Mouse (Mus musculus): ENCODE measurements at regions not wholly inside any gene's neighbourhood (a gene's known extent, or its start where the extent isn't known, plus 50 kb on each side); places are given as distances from the start of the nearest gene placed in this dataset.

DNA sequence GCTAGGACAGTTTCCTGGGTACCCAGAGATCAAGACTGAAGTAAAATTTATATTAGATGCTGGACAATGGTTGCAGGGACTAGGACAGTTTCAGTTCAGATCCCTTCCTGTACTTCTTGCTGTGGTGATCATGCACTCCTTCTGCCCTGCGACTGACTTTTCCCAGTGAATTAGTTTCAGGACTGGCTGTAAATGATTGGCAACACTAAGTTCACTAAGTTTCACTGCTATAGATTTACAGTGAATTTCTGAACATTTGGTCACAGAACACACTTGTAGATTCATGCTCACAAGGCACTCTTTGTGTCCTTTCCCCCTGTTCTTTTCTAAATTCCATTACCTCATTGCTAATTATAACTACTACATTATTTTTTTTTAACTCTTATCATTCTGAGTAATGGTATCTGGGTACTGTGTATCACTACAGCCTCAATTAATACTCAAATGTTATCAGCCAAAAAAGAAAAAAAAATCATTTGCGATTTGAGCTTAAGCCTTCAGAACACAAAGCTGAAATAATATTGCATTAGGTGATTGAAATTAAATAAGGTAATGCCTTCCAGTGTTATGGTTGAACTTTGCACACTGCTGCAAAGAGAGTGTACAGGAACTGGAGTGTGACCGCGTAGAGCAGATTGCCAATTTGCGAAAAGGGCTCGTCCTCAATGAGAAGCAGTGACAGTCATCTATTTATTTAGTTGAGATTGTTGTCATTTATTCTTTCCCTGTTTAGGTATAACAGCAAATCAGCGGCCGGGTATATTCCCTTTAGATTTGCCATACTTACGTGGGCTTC, 618.2 kb upstream of the Alcam start:
- no peaks in the 10 kb centered on the region for H3K4me1 ChIP-seq (ENCODE audit: control insufficient read depth, insufficient read depth, low read length)
- H3K36me3 ChIP-seq (ENCODE audit: control insufficient read depth, insufficient read depth, low read length), result no peaks in the 10 kb centered on the region
- H3K27me3 ChIP-seq (ENCODE audit: control insufficient read depth, insufficient read depth, low read length), result no peaks in the 10 kb centered on the region
- ATAC-seq (ENCODE audit: low FRiP score), result no peak
- DNase-seq (ENCODE audit: low spot score, missing footprints), result no peak
- no peak overlapping the region for H3K9ac ChIP-seq (ENCODE audit: low read length)
- WGBS, result 90% methylated on average over 9 of the region's 9 CpGs
- no peaks in the 10 kb centered on the region for H3K9me3 ChIP-seq (ENCODE audit: control insufficient read depth, low read length)
- H3K4me2 ChIP-seq, result no peak overlapping the region
- no peak overlapping the region for H3K4me3 ChIP-seq (ENCODE audit: low read depth, low read length)
- no peak overlapping the region for H3K27ac ChIP-seq (ENCODE audit: low read depth, low read length)

DNA sequence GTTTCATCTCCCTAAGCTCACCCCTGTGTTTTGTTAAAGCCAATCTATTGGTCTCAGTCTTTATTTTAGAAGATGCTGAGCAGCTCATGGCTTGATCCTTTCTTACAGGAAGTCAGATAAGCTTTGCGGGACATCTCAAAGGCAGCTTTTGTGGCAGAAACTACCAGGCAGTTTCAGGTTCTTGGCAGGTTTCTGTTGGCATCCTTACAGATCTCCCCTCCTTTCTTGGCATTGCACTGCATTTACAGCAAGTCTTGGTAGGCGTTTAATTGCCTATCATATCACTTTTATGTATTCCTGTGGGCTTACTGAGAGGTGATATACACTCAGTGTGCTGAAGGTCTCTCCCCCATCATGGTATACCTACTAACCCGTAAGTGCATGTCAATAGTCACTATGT, 610.3 kb upstream of the Alcam start:
- no peak for ATAC-seq (ENCODE audit: low FRiP score)
- no peak overlapping the region for H3K27ac ChIP-seq (ENCODE audit: low read depth, low read length)
- H3K9me3 ChIP-seq (ENCODE audit: control insufficient read depth, low read length), result no peaks in the 10 kb centered on the region
- DNase-seq (ENCODE audit: low spot score, missing footprints), result no peak
- H3K36me3 ChIP-seq (ENCODE audit: control insufficient read depth, insufficient read depth, low read length), result no peaks in the 10 kb centered on the region
- no peak overlapping the region for H3K4me3 ChIP-seq (ENCODE audit: low read depth, low read length)
- no peaks in the 10 kb centered on the region for H3K27me3 ChIP-seq (ENCODE audit: control insufficient read depth, insufficient read depth, low read length)
- H3K4me1 ChIP-seq (ENCODE audit: control insufficient read depth, insufficient read depth, low read length), result no peaks in the 10 kb centered on the region
- no peak overlapping the region for H3K4me2 ChIP-seq
- no peak overlapping the region for H3K9ac ChIP-seq (ENCODE audit: low read length)
- 85% methylated on average over 3 of the region's 3 CpGs for WGBS

- Histone ChIP-seq H3K4me2 (no peak overlapping the region), H3K27me3 (ENCODE audit: control insufficient read depth, insufficient read depth, low read length) (no peaks in the 10 kb centered on the region), H3K9ac (ENCODE audit: low read length) (no peak overlapping the region), H3K36me3 (ENCODE audit: control insufficient read depth, insufficient read depth, low read length) (no peaks in the 10 kb centered on the region), H3K27ac (ENCODE audit: low read depth, low read length) (no peak overlapping the region), H3K9me3 (ENCODE audit: control insufficient read depth, low read length) (no peaks in the 10 kb centered on the region), H3K4me1 (ENCODE audit: control insufficient read depth, insufficient read depth, low read length) (no peaks in the 10 kb centered on the region), H3K4me3 (ENCODE audit: low read depth, low read length) (no peak overlapping the region)
- DNase-seq (ENCODE audit: low spot score, missing footprints) (no peak), ATAC-seq (ENCODE audit: low FRiP score) (no peak)
- WGBS, result 89% methylated on average over 5 of the region's 5 CpGs
These were observed 609.2 kb upstream of the Alcam start for GRCm38 (mm10) chr16:53063061-53063460.

DNA sequence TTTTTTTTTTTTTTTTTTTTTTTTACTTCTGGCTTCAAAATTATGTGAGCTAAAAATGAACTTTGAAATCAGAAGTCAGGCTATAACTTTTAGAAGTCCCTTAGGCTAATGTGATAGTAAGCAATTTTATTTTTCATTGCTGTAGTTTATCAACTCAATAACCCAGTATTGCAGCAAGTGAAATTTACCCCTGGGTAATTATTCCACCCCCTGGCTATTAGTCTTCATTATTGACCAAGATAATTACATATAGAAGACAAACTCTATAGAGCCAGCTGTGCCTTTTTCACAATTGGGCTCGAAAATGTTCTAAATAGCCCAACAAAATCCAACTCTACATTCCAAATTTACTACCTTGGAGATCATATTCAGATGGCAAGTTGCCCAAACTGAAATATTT, 572.2 kb upstream of the Alcam start:
- H3K9ac ChIP-seq (ENCODE audit: low read length), result no peak overlapping the region
- no peaks in the 10 kb centered on the region for H3K4me1 ChIP-seq (ENCODE audit: control insufficient read depth, insufficient read depth, low read length)
- no peaks in the 10 kb centered on the region for H3K27me3 ChIP-seq (ENCODE audit: control insufficient read depth, insufficient read depth, low read length)
- no peak overlapping the region for H3K4me3 ChIP-seq (ENCODE audit: low read depth, low read length)
- no peak for ATAC-seq (ENCODE audit: low FRiP score)
- no peak overlapping the region for H3K4me2 ChIP-seq
- DNase-seq (ENCODE audit: low spot score, missing footprints), result no peak
- WGBS, result 74% methylated on average over 1 of the region's 1 CpGs
- H3K27ac ChIP-seq (ENCODE audit: low read depth, low read length), result no peak overlapping the region
- H3K36me3 ChIP-seq (ENCODE audit: control insufficient read depth, insufficient read depth, low read length), result no peaks in the 10 kb centered on the region
- no peaks in the 10 kb centered on the region for H3K9me3 ChIP-seq (ENCODE audit: control insufficient read depth, low read length)

DNA sequence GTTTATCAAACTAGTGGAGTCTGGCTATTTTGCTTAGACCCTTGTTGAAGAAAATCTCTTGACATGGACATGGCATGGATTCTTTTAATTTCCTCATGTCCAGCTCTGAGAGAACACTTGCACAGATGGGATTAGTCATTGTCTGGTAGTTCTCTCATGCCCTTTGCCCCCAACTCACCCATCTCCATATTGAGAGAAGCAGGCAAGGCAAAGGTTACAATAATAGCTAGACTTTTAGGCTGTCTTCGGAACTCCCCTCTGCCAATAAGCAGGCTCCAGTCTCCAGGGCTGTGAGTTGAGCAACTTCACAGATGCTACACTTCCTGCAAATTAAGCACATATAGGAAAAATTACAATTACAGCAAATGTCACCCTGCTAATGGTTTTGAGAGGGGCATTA, 558.0 kb upstream of the Alcam start:
- no peaks in the 10 kb centered on the region for H3K9me3 ChIP-seq (ENCODE audit: control insufficient read depth, low read length)
- DNase-seq (ENCODE audit: low spot score, missing footprints) (no peak), ATAC-seq (ENCODE audit: low FRiP score) (no peak)
- no peaks in the 10 kb centered on the region for H3K27me3 ChIP-seq (ENCODE audit: control insufficient read depth, insufficient read depth, low read length)
- H3K36me3 ChIP-seq (ENCODE audit: control insufficient read depth, insufficient read depth, low read length), result no peaks in the 10 kb centered on the region
- H3K4me1 ChIP-seq (ENCODE audit: control insufficient read depth, insufficient read depth, low read length), result no peaks in the 10 kb centered on the region
- no peak overlapping the region for H3K4me2 ChIP-seq
- H3K4me3 ChIP-seq (ENCODE audit: low read depth, low read length), result no peak overlapping the region
- no peak overlapping the region for H3K9ac ChIP-seq (ENCODE audit: low read length)
- H3K27ac ChIP-seq (ENCODE audit: low read depth, low read length), result no peak overlapping the region
- 37% methylated on average over 1 of the region's 1 CpGs for WGBS

DNA sequence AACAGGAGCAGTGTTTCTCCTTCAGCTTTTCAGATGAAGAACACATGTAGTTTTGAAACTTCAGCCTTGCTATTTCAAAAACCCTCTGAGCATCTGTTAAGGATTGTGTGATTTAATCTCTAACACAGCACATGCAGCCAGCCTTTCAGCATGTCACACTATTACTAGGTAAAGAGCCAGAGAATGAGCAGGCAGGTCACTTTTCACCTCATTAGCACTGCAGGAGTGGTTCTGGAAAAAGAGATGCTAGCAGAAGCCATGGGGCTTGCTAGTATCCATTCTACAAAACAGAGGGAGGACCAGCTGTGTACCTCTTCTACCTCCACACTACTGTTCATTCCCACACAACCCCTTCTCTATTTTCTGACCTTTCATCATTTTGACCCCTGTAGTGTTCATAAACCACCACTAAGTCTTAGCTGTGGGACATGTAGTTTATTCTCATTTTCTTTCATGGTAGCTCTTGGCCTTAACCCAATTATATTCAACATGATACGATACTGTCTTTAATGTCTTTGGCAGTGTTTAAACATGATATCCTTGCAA, 535.1 kb upstream of the Alcam start:
- DNase-seq (ENCODE audit: low spot score, missing footprints), result no peak
- H3K36me3 ChIP-seq (ENCODE audit: control insufficient read depth, insufficient read depth, low read length), result no peaks in the 10 kb centered on the region
- H3K9ac ChIP-seq (ENCODE audit: low read length), result no peak overlapping the region
- H3K4me1 ChIP-seq (ENCODE audit: control insufficient read depth, insufficient read depth, low read length), result no peaks in the 10 kb centered on the region
- H3K4me3 ChIP-seq (ENCODE audit: low read depth, low read length), result no peak overlapping the region
- H3K9me3 ChIP-seq (ENCODE audit: control insufficient read depth, low read length), result no peaks in the 10 kb centered on the region
- H3K27ac ChIP-seq (ENCODE audit: low read depth, low read length), result no peak overlapping the region
- ATAC-seq (ENCODE audit: low FRiP score), result no peak
- WGBS, result 79% methylated on average over 1 of the region's 1 CpGs
- H3K27me3 ChIP-seq (ENCODE audit: control insufficient read depth, insufficient read depth, low read length), result no peaks in the 10 kb centered on the region
- H3K4me2 ChIP-seq, result no peak overlapping the region

- DNase-seq (ENCODE audit: low spot score, missing footprints), result no peak
- no peak overlapping the region for H3K9ac ChIP-seq (ENCODE audit: low read length)
- H3K4me2 ChIP-seq, result no peak overlapping the region
- no peaks in the 10 kb centered on the region for H3K9me3 ChIP-seq (ENCODE audit: control insufficient read depth, low read length)
- WGBS, result 42% methylated on average over 1 of the region's 1 CpGs
- no peak overlapping the region for H3K27ac ChIP-seq (ENCODE audit: low read depth, low read length)
- no peaks in the 10 kb centered on the region for H3K4me1 ChIP-seq (ENCODE audit: control insufficient read depth, insufficient read depth, low read length)
- H3K4me3 ChIP-seq (ENCODE audit: low read depth, low read length), result no peak overlapping the region
- H3K36me3 ChIP-seq (ENCODE audit: control insufficient read depth, insufficient read depth, low read length), result no peaks in the 10 kb centered on the region
- no peaks in the 10 kb centered on the region for H3K27me3 ChIP-seq (ENCODE audit: control insufficient read depth, insufficient read depth, low read length)
- no peak for ATAC-seq (ENCODE audit: low FRiP score)
These were observed 530.5 kb upstream of the Alcam start for GRCm38 (mm10) chr16:52984336-52984735.

DNA sequence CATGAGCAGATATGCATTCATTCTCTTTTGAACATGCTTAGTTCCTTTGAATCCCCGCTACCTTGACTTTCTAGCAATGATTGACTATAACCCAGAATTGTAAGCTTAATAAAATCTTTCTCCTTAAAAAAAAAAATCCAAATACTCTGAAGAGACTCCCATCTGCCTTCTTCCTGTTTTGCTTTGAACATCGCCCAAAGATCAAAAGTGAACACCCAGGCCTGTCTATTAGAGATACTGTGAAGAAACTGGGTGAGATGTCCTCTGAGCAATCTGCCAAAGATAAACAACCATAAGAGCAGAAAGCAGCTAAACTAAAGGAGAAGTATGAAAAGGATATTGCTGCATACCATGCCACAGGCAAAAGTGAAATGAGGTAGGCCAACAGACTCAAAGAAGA, 527.1 kb upstream of the Alcam start:
- H3K4me1 ChIP-seq (ENCODE audit: control insufficient read depth, insufficient read depth, low read length), result no peaks in the 10 kb centered on the region
- H3K4me2 ChIP-seq, result no peak overlapping the region
- WGBS, result 88% methylated on average over 2 of the region's 2 CpGs
- no peak overlapping the region for H3K27ac ChIP-seq (ENCODE audit: low read depth, low read length)
- no peaks in the 10 kb centered on the region for H3K36me3 ChIP-seq (ENCODE audit: control insufficient read depth, insufficient read depth, low read length)
- H3K9me3 ChIP-seq (ENCODE audit: control insufficient read depth, low read length), result no peaks in the 10 kb centered on the region
- H3K9ac ChIP-seq (ENCODE audit: low read length), result no peak overlapping the region
- no peaks in the 10 kb centered on the region for H3K27me3 ChIP-seq (ENCODE audit: control insufficient read depth, insufficient read depth, low read length)
- ATAC-seq (ENCODE audit: low FRiP score), result no peak
- DNase-seq (ENCODE audit: low spot score, missing footprints), result no peak
- no peak overlapping the region for H3K4me3 ChIP-seq (ENCODE audit: low read depth, low read length)

DNA sequence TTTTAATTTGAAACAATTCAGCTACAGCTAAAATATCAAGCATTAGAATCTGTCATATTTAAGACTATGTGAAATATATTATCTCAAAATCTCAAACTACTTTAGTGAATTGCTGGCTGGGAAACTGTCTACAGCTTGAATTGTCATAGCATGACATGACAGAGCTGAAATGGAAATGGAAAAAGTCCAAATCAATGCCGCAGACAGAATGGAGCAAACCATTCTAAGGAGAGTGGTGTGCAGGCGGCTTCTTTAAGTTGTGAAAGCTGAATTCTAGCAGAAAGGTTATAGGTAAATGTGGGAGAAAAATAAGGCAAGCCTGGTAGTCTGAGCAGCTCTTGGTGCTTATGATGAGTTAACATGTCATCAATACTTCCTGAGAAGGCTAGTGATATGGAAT, 518.9 kb upstream of the Alcam start:
- no peak for ATAC-seq (ENCODE audit: low FRiP score)
- H3K9me3 ChIP-seq (ENCODE audit: control insufficient read depth, low read length), result no peaks in the 10 kb centered on the region
- DNase-seq (ENCODE audit: low spot score, missing footprints), result no peak
- no peak overlapping the region for H3K4me2 ChIP-seq
- H3K4me1 ChIP-seq (ENCODE audit: control insufficient read depth, insufficient read depth, low read length), result no peaks in the 10 kb centered on the region
- no peaks in the 10 kb centered on the region for H3K36me3 ChIP-seq (ENCODE audit: control insufficient read depth, insufficient read depth, low read length)
- H3K27me3 ChIP-seq (ENCODE audit: control insufficient read depth, insufficient read depth, low read length), result no peaks in the 10 kb centered on the region
- H3K27ac ChIP-seq (ENCODE audit: low read depth, low read length), result no peak overlapping the region
- H3K4me3 ChIP-seq (ENCODE audit: low read depth, low read length), result no peak overlapping the region
- H3K9ac ChIP-seq (ENCODE audit: low read length), result no peak overlapping the region
- 93% methylated on average over 2 of the region's 2 CpGs for WGBS

Measured in midbrain, embryonic 11.5 days (tissue).